Mouse (Mus musculus) lung, adult 2 months (tissue): ENCODE measurements around the gene Smap1.

ENCODE experiments used
- CTCF ChIP-seq: fragments of 200-500 bp; IDR thresholded peaks from 2 replicates; pipeline ENCODE4 v1.5.1; 2011; ENCODE audit warnings: mild to moderate bottlenecking, low read length, control low read depth; ENCODE audit not compliant: insufficient read depth
- POLR2A ChIP-seq: fragments of 200-500 bp; IDR thresholded peaks from 2 replicates; pipeline ENCODE4 v1.6.1; 2011; ENCODE audit warnings: low read depth, mild to moderate bottlenecking, control low read depth, low read length, borderline replicate concordance; ENCODE audit errors: extremely low read depth

- TF ChIP-seq CTCF (no peak), POLR2A (no peak)
These were observed 31.8 kb upstream of the Smap1 start for GRCm38 (mm10) chr1:23953921-23954320.
